Mouse (Mus musculus) liver, adult 2 months (tissue): ENCODE data around the gene Olfr1425.

Source experiments
- CTCF ChIP-seq: fragments of 200-500 bp; IDR thresholded peaks from 2 replicates; pipeline ENCODE4 v1.5.1; 2011; ENCODE audit warnings: low read depth, low read length, control low read depth
- POLR2A ChIP-seq: fragments of 200-500 bp; IDR thresholded peaks from 2 replicates; pipeline ENCODE4 v1.6.1; 2011; ENCODE audit warnings: low read length, control low read depth; ENCODE audit not compliant: insufficient read depth; ENCODE audit errors: extremely low read depth

GRCm38 (mm10) chr19:12043163-12043562 lies 34.4 kb downstream of the Olfr1425 start:
- TF ChIP-seq CTCF (no peak), POLR2A (no peak)
